Mouse (Mus musculus) MEL-GATA-1-ER (cell line): ENCODE measurements around the gene Vwa8.

Experiments used
- DNase-seq: peaks from one replicate; pipeline ENCODE4 v3.0.0-alpha.2; 2012; ENCODE audit warnings: low read depth; ENCODE audit errors: extremely low read depth

Vwa8 gene

GRCm38 (mm10) chr14:79216366-79216765, 367.5 kb downstream of the Vwa8 start:
- DNase-seq: no peak

GRCm38 (mm10) chr14:79223431-79224036, 374.7 kb downstream of the Vwa8 start:
- no peak for DNase-seq

- no peak for DNase-seq
Observed at GRCm38 (mm10) chr14:79225458-79225857, 376.6 kb downstream of the Vwa8 start.

- no peak for DNase-seq
Observed at GRCm38 (mm10) chr14:79226056-79226455, 377.2 kb downstream of the Vwa8 start.

GRCm38 (mm10) chr14:79226741-79227140, 377.9 kb downstream of the Vwa8 start:
- DNase-seq: no peak

GRCm38 (mm10) chr14:79227955-79228354, 379.1 kb downstream of the Vwa8 start:
- no peak for DNase-seq

GRCm38 (mm10) chr14:79231677-79232076, 382.8 kb downstream of the Vwa8 start:
- DNase-seq: no peak

- no peak for DNase-seq
Observed at GRCm38 (mm10) chr14:79233697-79234096, 384.8 kb downstream of the Vwa8 start.

GRCm38 (mm10) chr14:79234513-79234912, 385.7 kb downstream of the Vwa8 start:
- DNase-seq: no peak

GRCm38 (mm10) chr14:79235157-79235556, 386.3 kb downstream of the Vwa8 start:
- DNase-seq: no peak

- DNase-seq: no peak
Observed at GRCm38 (mm10) chr14:79236261-79236660, 387.4 kb downstream of the Vwa8 start.

- DNase-seq: no peak
Observed at GRCm38 (mm10) chr14:79239402-79239801, 390.6 kb downstream of the Vwa8 start.

- no peak for DNase-seq
Observed at GRCm38 (mm10) chr14:79241057-79241570, 392.3 kb downstream of the Vwa8 start.

- no peak for DNase-seq
Observed at GRCm38 (mm10) chr14:79241656-79242385, 393.0 kb downstream of the Vwa8 start.

- no peak for DNase-seq
Observed at GRCm38 (mm10) chr14:79242386-79242720, 393.5 kb downstream of the Vwa8 start.

- no peak for DNase-seq
Observed at GRCm38 (mm10) chr14:79243038-79243883, 394.4 kb downstream of the Vwa8 start.

- no peak for DNase-seq
Observed at GRCm38 (mm10) chr14:79244571-79244970, 395.7 kb downstream of the Vwa8 start.

GRCm38 (mm10) chr14:79251727-79252285, 403.0 kb downstream of the Vwa8 start:
- DNase-seq: no peak
